ENCODE assay signal across 1 mouse cellular context in the genomic region with DNA sequence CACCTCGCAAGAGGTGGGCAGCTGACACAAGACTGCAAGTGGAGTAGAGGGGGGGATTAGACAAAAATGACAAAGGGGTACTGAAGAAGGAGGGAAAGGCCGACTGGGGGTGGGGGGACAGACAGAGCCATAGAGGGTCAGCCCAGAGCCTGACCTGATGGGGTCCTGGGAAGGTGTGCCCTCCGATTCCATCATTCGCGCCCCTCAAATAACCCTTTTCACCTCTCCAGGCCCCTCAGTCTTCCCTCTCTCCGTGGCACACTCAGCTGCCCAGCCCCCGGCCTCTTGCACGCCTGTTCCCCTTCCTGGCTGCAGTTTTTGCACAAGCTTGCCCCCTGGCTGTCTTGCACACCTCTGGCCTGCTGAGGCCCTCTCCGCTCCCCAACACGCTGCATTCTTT.
TF ChIP-seq lines count a peak whose summit lies in the region.

No protein-coding gene starts in this region.

TF ChIP-seq in ES-E14, 5 proteins besides CTCF, POLR2A, EP300 and RAD21:
- TF ChIP-seq ZNF384 (IDR thresholded peaks at IDR 0.05; ENCODE audit: low read depth, low read length) (0 out of 2 replicates have a peak, but pooled peaks have one; percentile 29), MAFK (IDR thresholded peaks at IDR 0.05; ENCODE audit: insufficient read depth, low read depth, low read length) (no peak)
